Mouse (Mus musculus) limb, embryonic 15.5 days (tissue): ENCODE measurements around the gene Pkd2l1. TPM values are rescaled to one million over a fixed set of nuclear protein-coding genes. Genes with fewer than 3 reads are reported as not detected.

ENCODE experiments used
- ATAC-seq: fragments of 200-750 bp; cut with Nextera tagmentation; 2 replicates; pipeline ENCODE4 v1.8.0; 2017; ENCODE audit warnings: low read depth, moderate TSS enrichment; ENCODE audit not compliant: insufficient number of reproducible peaks, low FRiP score, low TSS enrichment
- H3K27ac ChIP-seq: fragments of 300-500 bp; sonication (generic); 2 replicates; pipeline ENCODE4 v1.5.1; 2015; ENCODE audit warnings: moderate library complexity, mild to moderate bottlenecking, inconsistent platforms
- H3K27me3 ChIP-seq: fragments of 300-500 bp; sonication (generic); 2 replicates; pipeline ENCODE4 v1.6.1; 2015; ENCODE audit warnings: inconsistent platforms
- H3K36me3 ChIP-seq: fragments of 300-500 bp; sonication (generic); 2 replicates; pipeline ENCODE4 v1.6.1; 2015; ENCODE audit warnings: inconsistent platforms
- H3K4me1 ChIP-seq: fragments of 300-500 bp; sonication (generic); 2 replicates; pipeline ENCODE4 v1.6.1; 2015; ENCODE audit warnings: inconsistent platforms
- H3K4me2 ChIP-seq: fragments of 300-500 bp; sonication (generic); 2 replicates; pipeline ENCODE4 v1.6.1; 2015; ENCODE audit warnings: mild to moderate bottlenecking, inconsistent platforms
- H3K4me3 ChIP-seq: fragments of 300-500 bp; sonication (generic); 2 replicates; pipeline ENCODE4 v1.5.1; 2015; ENCODE audit warnings: mild to moderate bottlenecking, inconsistent platforms
- H3K9ac ChIP-seq: fragments of 300-500 bp; sonication (generic); 2 replicates; pipeline ENCODE4 v1.6.1; 2015; ENCODE audit warnings: inconsistent platforms
- H3K9me3 ChIP-seq: fragments of 300-500 bp; sonication (generic); 2 replicates; pipeline ENCODE4 v1.6.1; 2016; ENCODE audit warnings: inconsistent platforms
- polyA plus RNA-seq: library from polyadenylated mRNA; unstranded; fragments of >200 nt; fragmentation: Nextera tagmentation; extraction: Ambion mirVana; gene quantifications from 2 replicates; pipeline ENCODE4 v1.2.1, GENCODE M21; 2015

Pkd2l1 gene
- polyA plus RNA-seq, 1 experiment from 2014 or later = not detected

DNA sequence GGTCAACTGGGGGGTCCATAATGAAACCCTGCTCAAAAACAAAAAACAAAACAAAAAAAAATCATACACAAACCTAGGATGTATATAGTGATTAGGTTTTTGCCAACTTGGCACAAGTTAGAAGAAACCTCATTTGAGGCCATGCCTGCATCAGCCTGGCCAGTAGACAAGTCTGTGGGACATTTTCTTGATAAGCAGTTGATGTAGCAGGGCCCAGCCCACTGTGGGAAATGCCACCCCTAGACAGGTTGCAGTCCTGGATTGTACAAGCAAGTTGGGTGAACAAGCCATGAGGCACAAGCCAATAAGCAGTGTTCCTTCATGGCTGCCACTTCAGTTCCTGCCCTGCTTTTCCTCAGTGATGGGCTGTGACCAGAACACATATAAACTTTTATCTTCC lies 91.4 kb downstream of the Pkd2l1 start:
- Histone ChIP-seq H3K4me1 (peaks cover 1% of the 10 kb centered on the region; the same call in 1 of the 2 replicates), H3K9ac (no peak overlapping the region), H3K4me3 (no peak overlapping the region), H3K9me3 (no peaks in the 10 kb centered on the region), H3K27me3 (no peaks in the 10 kb centered on the region), H3K4me2 (no peak overlapping the region), H3K36me3 (peaks cover 22% of the 10 kb centered on the region), H3K27ac (no peak overlapping the region)
- ATAC-seq = no peak

Other genes starting within 250 kb of the Pkd2l1 start
- gene Cpn1, start 205.9 kb downstream of the Pkd2l1 start, polyA plus RNA-seq = 0.18 TPM in 1 of 2 replicates, not detected in the other
- 0.09 and 0.10 TPM in 2 replicates for gene Cyp2c23, start 163.2 kb downstream of the Pkd2l1 start, polyA plus RNA-seq
- gene Erlin1, start 122.7 kb downstream of the Pkd2l1 start, polyA plus RNA-seq = 42.5 and 46.1 TPM in 2 replicates
- gene Chuk, start 85.0 kb downstream of the Pkd2l1 start, polyA plus RNA-seq = 31.8 and 35.1 TPM in 2 replicates
- gene Cwf19l1, start 56.6 kb downstream of the Pkd2l1 start, polyA plus RNA-seq = 26.7 and 28.1 TPM in 2 replicates
- gene Bloc1s2, start 46.0 kb downstream of the Pkd2l1 start, polyA plus RNA-seq = 80.0 and 82.2 TPM in 2 replicates
- 0.15 and 0.29 TPM in 2 replicates for gene Scd3, start 10.8 kb upstream of the Pkd2l1 start, polyA plus RNA-seq
- 200 and 221 TPM in 2 replicates for gene Scd2, start 101.2 kb upstream of the Pkd2l1 start, polyA plus RNA-seq
- 0.20 and 0.41 TPM in 2 replicates for gene Scd4, start 140.7 kb upstream of the Pkd2l1 start, polyA plus RNA-seq
- gene Scd1, start 215.4 kb upstream of the Pkd2l1 start, polyA plus RNA-seq = 5.0 and 6.5 TPM in 2 replicates